In the genomic region with DNA sequence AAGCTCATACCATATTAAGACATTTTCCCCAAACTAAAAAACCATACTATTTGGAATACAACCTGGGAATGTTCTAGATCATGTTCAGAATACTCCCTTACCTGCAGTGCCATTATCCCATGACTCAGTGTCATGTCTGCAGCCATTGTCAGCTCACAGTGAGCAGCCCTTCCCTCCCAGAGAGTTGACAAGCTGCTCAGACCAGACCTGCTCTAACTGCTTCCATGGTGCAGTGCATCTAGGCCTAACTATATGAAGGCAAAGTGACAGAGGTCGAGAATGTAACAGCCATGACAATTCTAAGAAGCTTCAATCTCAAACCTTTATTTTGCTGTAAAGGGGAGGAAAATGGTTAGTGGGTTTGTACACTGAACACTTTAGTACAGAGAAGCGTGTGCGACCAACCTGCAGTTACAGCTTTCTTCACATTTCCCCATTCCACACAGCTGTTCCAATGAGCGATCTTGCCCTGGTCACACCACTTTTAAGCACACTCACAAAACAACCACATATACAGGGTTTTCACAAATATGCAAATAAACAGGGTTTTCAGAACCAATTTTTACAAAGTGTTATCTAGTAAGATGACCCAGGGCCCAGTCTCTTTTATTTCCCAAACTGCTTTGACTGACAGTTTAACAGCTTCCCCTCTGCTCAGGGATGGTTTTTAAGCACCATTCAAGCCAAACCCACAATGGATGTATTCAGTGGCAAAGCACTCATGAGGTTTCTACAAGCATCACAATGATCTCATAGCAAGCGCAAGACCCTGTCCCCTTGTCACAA, we compare ENCODE assay signal across 1 mouse cellular context.
A peak's percentile ranks its signal among the peaks of the same experiment; 100 is the strongest.
TF ChIP-seq lines count a peak whose summit lies in the region.

No protein-coding gene starts in this region.

TF ChIP-seq in MEL, 35 proteins besides CTCF, POLR2A, EP300 and RAD21 (continued from another document):
- TF ChIP-seq UBTF (IDR thresholded peaks at IDR 0.05; ENCODE audit: borderline replicate concordance, insufficient read depth, low read depth, low read length) (no peak), USF1 (IDR thresholded peaks at IDR 0.05; ENCODE audit: low read depth, low read length) (no peak), USF2 (IDR thresholded peaks at IDR 0.05; ENCODE audit: borderline replicate concordance in 1 of 2, insufficient read depth in 1 of 2, low read depth in 1 of 2, low read length in 2 of 2) (no peak), POLR2AphosphoS5 (IDR thresholded peaks at IDR 0.05; ENCODE audit: borderline replicate concordance, low read depth, low read length) (0 out of 2 replicates have a peak, but pooled peaks have one; percentile 6), MEF2A (IDR thresholded peaks at IDR 0.05; ENCODE audit: extremely low read depth, insufficient replicate concordance, low read depth, low read length, poor library complexity, severe bottlenecking) (no peak), POLR2AphosphoS2 (IDR thresholded peaks at IDR 0.05; ENCODE audit: low read length) (peak; percentile 51), E2F4 (IDR thresholded peaks at IDR 0.05; ENCODE audit: borderline replicate concordance, low read depth, low read length) (no peak), MXI1 (IDR thresholded peaks at IDR 0.05; ENCODE audit: low read depth, low read length) (0 out of 2 replicates have a peak, but pooled peaks have one; percentile 13), BHLHE40 (IDR thresholded peaks at IDR 0.05; ENCODE audit: borderline replicate concordance, low read depth, low read length) (no peak), MYC (IDR thresholded peaks at IDR 0.05; ENCODE audit: low read depth, low read length) (no peak), MAX (IDR thresholded peaks at IDR 0.05; ENCODE audit: low read length) (no peak), NELFE (IDR thresholded peaks at IDR 0.05; ENCODE audit: low read depth, low read length) (no peak), SIN3A (IDR thresholded peaks at IDR 0.05; ENCODE audit: low read length) (peak; percentile 7; the same call in 1 of the 2 replicates), ETS1 (IDR thresholded peaks at IDR 0.05; ENCODE audit: low read depth, low read length) (no peak), TBP (IDR thresholded peaks at IDR 0.05; ENCODE audit: low read depth, low read length) (no peak), RCOR1 (IDR thresholded peaks at IDR 0.05; ENCODE audit: low read depth, low read length) (no peak), CHD1 (IDR thresholded peaks at IDR 0.05; ENCODE audit: low read depth, low read length) (no peak), KAT2A (conservative IDR thresholded peaks at IDR 0.05; ENCODE audit: low read depth, low read length) (no peak), GABPA (IDR thresholded peaks at IDR 0.05; ENCODE audit: low read depth, low read length) (0 out of 2 replicates have a peak, but pooled peaks have one; percentile 12)
